Mouse (Mus musculus) common myeloid progenitor, adult 5-6 weeks (primary cell): ENCODE results near the gene Ccl25. TPM values are rescaled to one million over a fixed set of nuclear protein-coding genes. Genes with fewer than 3 reads are reported as not detected.
"Not testable (repeated sequence)": the region's sequence is repeated elsewhere in the genome, so short reads cannot be mapped to it uniquely, and the experiment has no call there.

ENCODE experiments used
- ATAC-seq: replicated peaks from 2 replicates; pipeline ENCODE4 v1.8.0; 2016; ENCODE audit warnings: low read depth, mild to moderate bottlenecking, moderate TSS enrichment, inconsistent platforms; ENCODE audit not compliant: poor library complexity, severe bottlenecking
- total RNA-seq: library from RNA; stranded (forward); fragments of 200-1000, 187-1606 nt; gene quantifications from 2 replicates; pipeline ENCODE4 v1.2.3, GENCODE M21; 2017

The Ccl25 gene
- total RNA-seq, 1 experiment from 2014 or later: 16.7 TPM

GRCm38 (mm10) chr8:4333966-4334365 lies 9.0 kb downstream of the Ccl25 start:
- ATAC-seq: no peak

- peak; percentile 64 for ATAC-seq
Observed at GRCm38 (mm10) chr8:4335678-4336077, 10.7 kb downstream of the Ccl25 start.

GRCm38 (mm10) chr8:4340207-4340606 lies 15.2 kb downstream of the Ccl25 start:
- ATAC-seq: no peak

- peak; percentile 87 for ATAC-seq
Observed at GRCm38 (mm10) chr8:4347661-4348060, 22.7 kb downstream of the Ccl25 start.

GRCm38 (mm10) chr8:4348275-4348674 lies 23.3 kb downstream of the Ccl25 start:
- ATAC-seq: peak; percentile 27; the same call in 1 of the 2 replicates

GRCm38 (mm10) chr8:4349335-4349734 lies 24.3 kb downstream of the Ccl25 start:
- no peak for ATAC-seq

GRCm38 (mm10) chr8:4350618-4351017 lies 25.6 kb downstream of the Ccl25 start:
- ATAC-seq: no peak

GRCm38 (mm10) chr8:4352562-4352961 lies 27.6 kb downstream of the Ccl25 start:
- ATAC-seq: not testable (repeated sequence)

GRCm38 (mm10) chr8:4353741-4354140 lies 28.7 kb downstream of the Ccl25 start:
- no peak for ATAC-seq

- no peak for ATAC-seq
Observed at GRCm38 (mm10) chr8:4354516-4354915, 29.5 kb downstream of the Ccl25 start.

GRCm38 (mm10) chr8:4355455-4355854 lies 30.4 kb downstream of the Ccl25 start:
- ATAC-seq: no peak

- ATAC-seq: peak; percentile 60; the same call in 1 of the 2 replicates
Observed at GRCm38 (mm10) chr8:4359362-4359761, 34.4 kb downstream of the Ccl25 start.

- ATAC-seq: no peak
Observed at GRCm38 (mm10) chr8:4360922-4361321, 35.9 kb downstream of the Ccl25 start.

GRCm38 (mm10) chr8:4366189-4366588 lies 41.2 kb downstream of the Ccl25 start:
- no peak for ATAC-seq

- no peak for ATAC-seq
Observed at GRCm38 (mm10) chr8:4367808-4368207, 42.8 kb downstream of the Ccl25 start.

- ATAC-seq: no peak
Observed at GRCm38 (mm10) chr8:4368470-4368869, 43.5 kb downstream of the Ccl25 start.

GRCm38 (mm10) chr8:4370078-4370477 lies 45.1 kb downstream of the Ccl25 start:
- peak; percentile 99 for ATAC-seq

- ATAC-seq: peak; percentile 51
Observed at GRCm38 (mm10) chr8:4372657-4373056, 47.6 kb downstream of the Ccl25 start.

GRCm38 (mm10) chr8:4401442-4401841 lies 76.4 kb downstream of the Ccl25 start:
- ATAC-seq: no peak

- ATAC-seq: peak; percentile 39; the same call in 1 of the 2 replicates
Observed at GRCm38 (mm10) chr8:4403960-4404879, 79.2 kb downstream of the Ccl25 start.

GRCm38 (mm10) chr8:4404880-4405261 lies 79.9 kb downstream of the Ccl25 start:
- no peak for ATAC-seq

- not testable (repeated sequence) for ATAC-seq
Observed at GRCm38 (mm10) chr8:4408425-4408824, 83.4 kb downstream of the Ccl25 start.
